Mouse (Mus musculus) gonadal fat pad, adult 2 months (tissue): Measurements from ENCODE around the gene Olfr389. TPM values are rescaled to one million over a fixed set of nuclear protein-coding genes. Genes with fewer than 3 reads are reported as not detected.

Experiments used
- DNase-seq: peaks from one replicate; pipeline ENCODE4 v3.0.0-alpha.2; 2012; ENCODE audit warnings: low read depth
- polyA plus RNA-seq: library from polyadenylated mRNA; depleted of rRNA; stranded (reverse); fragments of >200 nt; gene quantifications from 2 replicates; pipeline ENCODE4 v1.2.3, GENCODE M21; 2012; rRNA removed

The Olfr389 gene
- polyA plus RNA-seq: not detected in 2 replicates

DNA sequence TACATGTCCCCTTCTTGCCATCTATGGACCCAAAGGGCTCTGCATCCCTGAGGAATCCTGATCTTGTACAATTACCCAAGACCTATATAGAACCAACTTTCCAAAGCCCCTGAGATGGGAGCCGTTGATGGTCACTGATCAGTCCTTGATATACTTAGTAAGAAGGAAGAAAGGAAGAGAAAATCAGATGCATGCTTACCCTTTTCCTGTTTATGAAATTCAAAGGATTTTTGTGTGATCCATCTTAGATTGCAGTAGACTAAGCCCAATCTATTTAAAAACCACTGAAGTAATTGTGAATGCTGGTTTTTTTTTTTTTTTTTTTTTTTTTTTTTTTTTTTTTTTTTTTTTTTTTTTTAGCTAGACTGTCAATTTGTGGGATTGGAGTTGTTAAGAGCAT, at the start of gene Olfr389:
TSS of gene Olfr389 (minus strand) at position 101 of the 400 bp plus-strand sequence.
- DNase-seq: no peak

DNA sequence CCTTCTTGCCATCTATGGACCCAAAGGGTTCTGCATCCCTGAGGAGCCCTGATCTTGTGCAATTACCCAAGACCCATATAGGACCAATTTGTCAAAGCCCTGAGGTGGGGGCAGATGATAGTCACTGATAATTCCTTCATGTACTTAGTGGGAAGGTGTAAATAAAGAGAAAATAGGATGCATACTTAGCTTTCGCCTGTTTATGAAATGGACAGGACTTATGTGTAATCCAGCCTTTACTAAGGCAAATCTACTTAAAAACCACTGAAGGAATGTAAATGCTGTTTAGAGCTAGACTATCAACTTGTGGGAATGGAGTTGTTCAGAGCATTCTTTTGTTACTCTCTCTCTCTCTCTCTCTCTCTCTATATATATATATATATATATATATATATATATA, 36.4 kb upstream of the Olfr389 start, which contains the start of gene Olfr392:
TSS of gene Olfr392 (minus strand) at position 101 of the 400 bp plus-strand sequence.
- DNase-seq: no peak

DNA sequence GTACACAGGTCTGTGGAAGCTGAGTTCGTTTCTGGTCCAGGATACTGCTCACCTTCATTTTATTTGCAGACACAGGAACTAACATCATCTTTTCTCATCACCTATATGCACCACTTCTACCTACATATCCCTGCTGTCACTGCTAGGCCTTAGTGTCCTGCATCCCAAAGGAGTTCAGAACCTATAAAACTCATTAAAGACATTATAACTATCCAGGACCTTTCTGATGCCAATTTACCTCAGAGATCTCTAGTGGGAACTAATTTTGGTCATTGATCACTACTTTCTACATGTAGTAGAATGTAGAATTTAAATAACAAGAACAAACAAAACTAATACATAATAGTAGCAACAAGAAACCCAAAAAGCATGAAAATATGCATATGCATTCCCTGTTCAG, 22.4 kb upstream of the Olfr389 start, which contains the start of gene Olfr391-ps:
TSS of gene Olfr391-ps (minus strand) at position 101 of the 400 bp plus-strand sequence.
- DNase-seq: no peak

DNA sequence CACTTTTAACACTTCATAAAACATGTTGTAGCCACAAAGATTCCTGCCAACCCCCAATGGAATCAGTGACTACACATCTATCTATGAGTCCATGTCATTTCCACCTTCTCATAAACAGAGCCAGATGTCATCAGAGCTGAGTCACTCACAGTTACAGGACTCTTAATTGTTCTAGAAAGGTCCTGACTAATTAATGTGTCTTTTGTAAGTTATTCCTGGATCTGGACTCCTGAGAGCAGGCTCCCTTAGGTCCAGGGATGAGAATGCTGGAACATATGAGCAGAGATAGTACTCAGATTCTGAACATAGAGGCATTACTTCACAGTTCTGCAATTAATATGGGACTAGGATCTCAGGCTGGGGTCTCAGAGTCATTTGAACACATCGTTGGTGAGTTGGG, 2.2 kb upstream of the Olfr389 start, which contains the start of gene Olfr390:
TSS of gene Olfr390 (plus strand) at position 301 of the 400 bp plus-strand sequence.
- DNase-seq: no peak

DNA sequence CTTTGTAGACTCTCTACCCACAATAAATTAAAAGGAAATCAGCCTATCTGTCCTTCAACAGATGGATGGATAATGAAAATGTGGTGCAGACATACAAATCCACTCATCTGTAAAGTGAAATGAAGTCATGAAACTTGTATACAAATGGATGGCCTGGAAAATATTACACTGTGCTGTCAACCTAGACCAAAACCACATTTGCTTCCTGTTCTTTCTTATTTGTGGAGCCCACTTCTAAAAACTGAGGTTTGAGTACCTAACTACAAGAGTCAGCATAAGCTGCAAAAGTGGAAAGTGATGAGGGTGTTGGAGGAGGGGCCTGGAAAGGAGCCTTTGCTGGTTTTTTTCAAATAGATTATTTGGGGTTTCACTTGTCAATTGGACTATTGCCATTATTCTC, 21.4 kb downstream of the Olfr389 start:
- no peak for DNase-seq

Other genes starting within 250 kb of the Olfr389 start
- not detected in 2 replicates for gene Olfr385, start 187.7 kb downstream of the Olfr389 start, polyA plus RNA-seq
- gene Olfr384, start 182.1 kb downstream of the Olfr389 start, polyA plus RNA-seq: not detected in 2 replicates
- not detected in 2 replicates for gene Zfp735, start 91.9 kb downstream of the Olfr389 start, polyA plus RNA-seq
- gene Olfr390, start 2.3 kb upstream of the Olfr389 start, polyA plus RNA-seq: not detected in 2 replicates
- not detected in 2 replicates for gene Olfr391-ps, start 22.3 kb upstream of the Olfr389 start, polyA plus RNA-seq
- gene Olfr392, start 36.3 kb upstream of the Olfr389 start, polyA plus RNA-seq: not detected in 2 replicates
- gene Olfr393, start 70.7 kb upstream of the Olfr389 start, polyA plus RNA-seq: not detected in 2 replicates
- not detected in 2 replicates for gene Olfr394, start 110.1 kb upstream of the Olfr389 start, polyA plus RNA-seq
- gene Olfr395, start 128.6 kb upstream of the Olfr389 start, polyA plus RNA-seq: not detected in 2 replicates
- gene Olfr23, start 156.0 kb upstream of the Olfr389 start, polyA plus RNA-seq: not detected in 2 replicates
- not detected in 2 replicates for gene Olfr397, start 180.1 kb upstream of the Olfr389 start, polyA plus RNA-seq
- not detected in 2 replicates for gene Olfr398, start 209.7 kb upstream of the Olfr389 start, polyA plus RNA-seq